Mouse (Mus musculus) C2C12 (cell line): Measurements from ENCODE around the gene Vmn2r40. TPM values are rescaled to one million over a fixed set of nuclear protein-coding genes. Genes with fewer than 3 reads are reported as not detected.
"Not testable (repeated sequence)": the region's sequence is repeated elsewhere in the genome, so short reads cannot be mapped to it uniquely, and the experiment has no call there.

ENCODE experiments used
- H3K27me3 ChIP-seq: one replicate; pipeline ENCODE4 v1.6.1; 2011; ENCODE audit not compliant: control insufficient read depth, insufficient read depth, insufficient read length
- H3K36me3 ChIP-seq: one replicate; pipeline ENCODE4 v1.6.1; 2011; ENCODE audit not compliant: control insufficient read depth, insufficient read depth
- H3K4me3 ChIP-seq: one replicate; pipeline ENCODE4 v1.5.1; 2011; ENCODE audit warnings: mild to moderate bottlenecking, control low read depth; ENCODE audit not compliant: poor library complexity, insufficient read depth, severe bottlenecking
- H3K79me2 ChIP-seq: one replicate; pipeline ENCODE4 v1.6.1; 2011; ENCODE audit not compliant: control insufficient read depth, insufficient read depth
- H3K79me3 ChIP-seq: one replicate; pipeline ENCODE4 v1.6.1; 2011; ENCODE audit warnings: low read depth, control low read depth
- H3ac ChIP-seq: one replicate; pipeline ENCODE3; 2011; ENCODE audit warnings: low read depth; ENCODE audit not compliant: control insufficient read depth, insufficient read length
- long read RNA-seq, 2 experiments: library from polyadenylated mRNA; unstranded; transcript quantifications; one replicate each; pipeline ENCODE4 v2.0.0; 2019 to 2020
- polyA plus RNA-seq: library from polyadenylated mRNA; unstranded; fragments of >200 nt; fragmentation: generic; extraction: Trizol; gene quantifications from one replicate; pipeline ENCODE4 v1.2.1, GENCODE M21; 2012; ENCODE audit warnings: missing spikeins

Gene Vmn2r40
- polyA plus RNA-seq: not detected
- long read RNA-seq, experiment 1: 0 reads
- long read RNA-seq, experiment 2: 0 reads

- H3K4me3 ChIP-seq, H3K79me3 ChIP-seq, H3K36me3 ChIP-seq, H3ac ChIP-seq, H3K27me3 ChIP-seq, H3K79me2 ChIP-seq: not testable (repeated sequence)
Measured at GRCm38 (mm10) chr7:8931335-8931734, at the start of gene Vmn2r40. Gene Vmn2r40 (minus strand): TSS chr7:8931435.

Other genes starting within 250 kb of the Vmn2r40 start
- not detected for gene Vmn2r39, start 99.4 kb upstream of the Vmn2r40 start, polyA plus RNA-seq
- not detected for gene Vmn2r38, start 166.4 kb upstream of the Vmn2r40 start, polyA plus RNA-seq